Mouse (Mus musculus) E14TG2a.4 (cell line): ENCODE measurements at regions not wholly inside any gene's neighbourhood (a gene's known extent, or its start where the extent isn't known, plus 50 kb on each side); places are given as distances from the start of the nearest gene placed in this dataset.

Experiments used
- CTCF ChIP-seq: conservative IDR thresholded peaks from 2 replicates; pipeline ENCODE4 v1.5.1; 2014; ENCODE audit warnings: low read length
- NANOG ChIP-seq: IDR thresholded peaks from 2 replicates; pipeline ENCODE4 v1.6.1; 2014; ENCODE audit warnings: borderline replicate concordance, low read length, mixed read lengths
- POU5F1 ChIP-seq: IDR thresholded peaks from 2 replicates; pipeline ENCODE4 v1.6.1; 2014; ENCODE audit warnings: low read length, borderline replicate concordance

GRCm38 (mm10) chr9:52574066-52574465 lies 105.5 kb downstream of the AI593442 start:
- no peak for TF ChIP-seq CTCF
- no peak for TF ChIP-seq POU5F1
- no peak for TF ChIP-seq NANOG
